Mouse (Mus musculus): Measurements from ENCODE around the gene Sh3glb2. TPM values are rescaled to one million over a fixed set of nuclear protein-coding genes. Genes with fewer than 3 reads are reported as not detected.

Gene Sh3glb2
- total RNA-seq, 4 experiments from 2014 or later: 37.2 to 45.5 (median 41.6) TPM

GRCm38 (mm10) chr2:30380564-30381376, 21.6 kb upstream of the Sh3glb2 start:
- DNase-seq (ENCODE audit: low spot score): no peak

DNA sequence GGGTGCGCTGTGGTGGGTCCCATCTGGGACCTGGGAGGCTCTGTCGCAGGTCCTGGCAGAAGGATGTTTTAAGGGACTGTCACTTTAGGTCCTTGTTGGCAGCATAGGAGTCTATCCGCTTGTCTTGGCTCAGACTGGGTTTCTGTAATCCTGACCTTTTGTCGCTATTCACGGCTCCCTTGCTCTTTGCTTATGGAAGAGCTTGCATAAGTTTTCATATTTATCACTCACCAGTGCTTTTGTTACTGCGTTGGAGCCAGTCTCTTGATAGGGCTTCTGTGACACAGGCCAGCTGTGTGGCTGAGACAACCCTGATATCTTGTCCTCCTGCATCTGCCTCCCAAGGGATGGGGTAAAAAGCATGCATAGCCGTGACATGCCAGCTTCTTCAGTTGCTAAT, 20.2 kb upstream of the Sh3glb2 start:
- DNase-seq (ENCODE audit: low spot score): no peak

DNA sequence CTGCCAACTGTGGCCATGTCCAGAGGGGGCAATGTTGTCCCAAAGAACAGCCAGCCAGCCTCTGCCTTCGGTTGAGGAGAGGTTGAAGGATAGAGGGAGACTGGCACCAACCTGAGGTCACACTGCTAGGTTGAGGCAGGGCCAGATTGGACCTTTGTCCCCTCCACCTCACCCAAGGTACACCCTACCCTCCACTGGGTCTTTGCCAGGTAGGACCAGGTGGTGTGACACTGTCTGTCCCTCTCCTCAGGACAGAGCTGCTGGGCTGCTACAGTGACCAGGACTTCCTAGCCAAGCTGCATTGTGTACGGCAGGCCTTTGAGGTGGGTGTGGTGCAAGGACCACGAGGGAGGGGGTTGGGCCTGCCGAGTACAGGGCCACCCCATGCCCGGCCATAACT, 18.6 kb upstream of the Sh3glb2 start:
- DNase-seq (ENCODE audit: low spot score): no peak

- no peak for DNase-seq (ENCODE audit: low spot score)
These were observed 16.8 kb upstream of the Sh3glb2 start for GRCm38 (mm10) chr2:30375893-30376292.

GRCm38 (mm10) chr2:30372726-30373125, 13.6 kb upstream of the Sh3glb2 start:
- no peak for DNase-seq (ENCODE audit: low spot score)

- no peak for DNase-seq (ENCODE audit: low spot score)
These were observed 12.4 kb upstream of the Sh3glb2 start for GRCm38 (mm10) chr2:30371544-30371943.

- DNase-seq (ENCODE audit: low spot score): no peak
These were observed 7.1 kb upstream of the Sh3glb2 start for GRCm38 (mm10) chr2:30366203-30366602.

DNA sequence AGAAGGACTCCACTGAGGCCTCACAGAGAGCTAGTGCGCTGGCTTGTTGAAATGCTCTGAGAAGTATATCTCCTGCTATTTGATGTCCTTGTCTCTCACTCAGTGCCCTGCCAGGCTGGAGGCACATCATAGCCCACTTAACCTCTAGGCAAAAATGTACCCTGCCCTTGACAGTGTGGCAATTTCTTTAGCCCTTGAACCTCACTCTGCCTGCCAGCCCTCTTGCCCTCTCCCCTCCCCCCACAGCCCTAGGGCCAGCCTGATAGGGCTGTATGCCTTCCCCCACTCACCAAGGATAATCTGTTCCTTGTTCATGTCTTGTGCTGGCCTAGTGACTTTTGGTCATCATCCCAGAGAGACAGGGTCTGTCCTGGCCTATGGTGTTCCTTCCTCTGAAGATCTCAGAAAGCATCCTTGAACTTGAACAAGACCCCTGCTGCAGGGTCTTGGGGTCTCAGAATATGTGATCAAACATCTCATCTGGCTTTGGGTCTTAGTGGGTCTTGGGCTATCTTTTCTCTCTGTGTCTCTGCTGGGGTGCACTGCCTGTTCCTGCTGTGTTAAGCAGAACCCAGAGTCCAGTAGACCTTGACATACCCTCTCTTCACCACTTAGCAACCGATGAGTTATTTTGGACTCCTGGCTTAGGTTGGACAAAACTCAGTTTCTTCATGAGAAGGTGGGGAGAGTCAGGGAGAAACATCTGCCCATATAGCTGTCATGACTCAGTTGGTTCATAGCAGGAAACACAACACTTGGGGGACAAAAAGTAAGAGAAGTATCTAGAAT, 6.3 kb upstream of the Sh3glb2 start:
- DNase-seq (ENCODE audit: low spot score): no peak

- peak; percentile 99 for DNase-seq (ENCODE audit: low spot score)
These were observed 4.9 kb upstream of the Sh3glb2 start, which contains the start of gene Miga2 for GRCm38 (mm10) chr2:30363773-30364650. TSS of gene Miga2 (plus strand) at chr2:30364233.

DNA sequence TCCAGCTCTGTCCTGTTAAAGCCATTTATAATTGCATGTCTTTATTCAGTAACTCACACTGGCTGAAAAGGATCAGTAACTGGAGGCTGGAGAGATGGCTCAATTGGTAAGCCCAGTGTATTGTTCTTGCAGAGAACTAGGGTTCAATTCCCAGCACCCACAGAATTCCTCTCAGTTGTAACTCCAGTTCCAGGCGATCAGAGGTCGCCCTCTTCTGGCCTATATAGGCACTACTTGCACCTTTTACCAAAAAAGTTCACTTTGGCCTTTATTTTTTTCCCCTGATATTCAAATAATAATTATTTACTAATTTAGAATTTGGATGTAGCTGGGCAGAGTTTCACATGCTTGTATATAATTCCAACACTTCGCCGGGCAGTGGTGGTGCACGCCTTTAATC, 3.7 kb upstream of the Sh3glb2 start:
- no peak for DNase-seq (ENCODE audit: low spot score)

DNA sequence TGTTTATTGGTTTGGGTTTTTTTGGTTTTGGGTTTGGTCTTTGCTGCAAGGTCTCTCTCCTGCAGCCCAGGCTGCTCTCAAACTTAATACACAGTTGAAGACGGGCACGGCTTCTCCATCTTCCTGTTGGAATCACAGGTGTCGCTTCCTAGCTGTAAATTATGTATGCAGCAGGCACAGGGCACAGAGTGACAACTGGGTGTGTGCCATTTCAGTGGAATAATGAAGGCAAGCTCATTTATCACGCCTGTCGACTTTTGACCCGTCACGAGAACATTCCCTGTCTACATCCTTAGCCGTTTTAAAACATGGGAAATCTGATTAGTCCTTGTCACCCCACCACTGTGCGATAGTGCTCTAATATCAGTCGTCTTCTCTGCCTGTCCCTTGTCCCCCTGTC, 1.5 kb upstream of the Sh3glb2 start:
- no peak for DNase-seq (ENCODE audit: low spot score)

DNA sequence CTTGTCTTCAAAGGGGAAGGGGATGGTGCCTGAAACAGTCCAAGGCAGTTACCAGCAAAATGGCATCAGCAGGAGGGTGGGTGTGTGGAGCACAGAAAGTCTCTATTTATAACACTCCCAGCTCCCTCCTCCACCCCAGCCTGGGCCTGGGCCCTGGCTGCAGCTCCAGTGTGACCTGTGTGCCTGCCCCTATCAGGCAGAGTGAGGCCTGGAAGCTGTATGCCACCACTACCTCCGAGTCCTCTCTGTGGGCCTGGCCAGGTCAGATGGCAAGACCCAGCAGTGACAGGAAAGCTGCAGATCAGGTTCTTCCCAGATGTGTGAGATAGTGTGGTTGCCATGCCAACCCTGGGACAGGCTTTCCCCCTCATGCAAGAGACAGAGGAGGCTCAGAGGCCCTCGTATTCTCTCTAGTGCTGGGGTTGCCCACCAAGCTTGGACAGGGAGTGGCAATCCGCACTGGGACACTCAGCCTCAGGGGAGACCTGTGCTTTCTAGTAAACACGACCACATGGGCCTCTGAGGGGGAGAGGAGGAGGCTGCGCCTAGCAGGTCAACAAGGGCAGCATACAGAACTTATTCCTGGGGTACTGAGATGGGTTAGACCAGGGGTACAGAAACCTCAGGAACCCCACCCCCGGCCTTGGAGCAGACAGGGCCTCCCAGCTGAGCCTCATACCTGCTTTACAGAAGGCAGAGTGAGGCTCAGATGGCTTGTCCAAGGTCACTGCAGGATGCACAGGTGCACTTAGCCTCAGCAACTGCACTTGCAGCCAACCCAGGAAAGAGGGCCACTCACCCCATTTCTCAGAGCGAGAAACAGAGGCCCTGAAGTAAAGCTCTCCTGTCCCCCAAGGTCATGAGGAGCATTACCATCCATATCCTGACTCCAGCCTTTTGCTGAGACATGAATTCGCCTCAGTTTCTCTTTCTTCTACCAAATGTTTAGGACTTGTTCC, 1.3 kb downstream of the Sh3glb2 start:
- DNase-seq (ENCODE audit: low spot score): peak; percentile 17

GRCm38 (mm10) chr2:30356906-30357305, 2.2 kb downstream of the Sh3glb2 start:
- no peak for DNase-seq (ENCODE audit: low spot score)

DNA sequence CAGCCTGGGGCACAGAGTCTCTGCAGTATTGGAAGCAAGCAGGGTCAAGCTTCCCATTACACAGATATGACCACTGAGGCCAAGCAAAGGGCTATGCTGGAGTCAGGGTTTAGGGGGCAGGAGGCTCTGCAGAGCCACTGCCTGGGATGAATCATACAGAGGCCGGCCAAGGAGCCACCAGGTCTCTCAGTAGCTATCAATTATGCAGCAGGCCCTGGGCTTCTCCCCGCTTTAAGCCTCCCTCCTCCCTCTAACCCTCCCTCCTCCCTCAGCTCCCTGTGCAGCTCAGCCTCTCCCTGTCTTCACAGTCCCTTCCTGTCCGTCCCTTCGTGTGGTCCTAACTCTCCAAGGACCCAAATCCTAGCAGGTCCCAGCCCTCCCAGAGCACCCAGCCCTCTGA, 2.9 kb downstream of the Sh3glb2 start:
- DNase-seq (ENCODE audit: low spot score): no peak

DNA sequence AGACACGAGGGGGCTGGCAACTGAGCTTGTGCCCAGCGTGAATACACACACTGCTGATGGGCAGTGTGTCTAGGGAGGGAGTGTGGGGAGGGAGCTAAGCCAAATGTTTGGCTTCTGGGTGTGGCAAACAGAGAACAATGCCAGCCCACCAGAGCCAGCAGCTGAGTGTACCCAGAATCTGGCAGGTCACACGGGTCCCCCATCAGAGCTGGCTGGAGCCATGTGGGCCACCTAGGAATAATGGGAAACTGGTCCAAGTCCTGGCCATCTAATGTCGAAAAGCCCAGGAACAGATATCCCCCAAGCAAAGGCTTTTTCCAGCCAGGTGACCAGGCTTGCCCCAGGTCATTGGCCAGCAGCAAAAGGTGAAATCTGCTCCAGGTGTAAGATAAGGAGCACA, 3.3 kb downstream of the Sh3glb2 start:
- DNase-seq (ENCODE audit: low spot score): no peak

DNA sequence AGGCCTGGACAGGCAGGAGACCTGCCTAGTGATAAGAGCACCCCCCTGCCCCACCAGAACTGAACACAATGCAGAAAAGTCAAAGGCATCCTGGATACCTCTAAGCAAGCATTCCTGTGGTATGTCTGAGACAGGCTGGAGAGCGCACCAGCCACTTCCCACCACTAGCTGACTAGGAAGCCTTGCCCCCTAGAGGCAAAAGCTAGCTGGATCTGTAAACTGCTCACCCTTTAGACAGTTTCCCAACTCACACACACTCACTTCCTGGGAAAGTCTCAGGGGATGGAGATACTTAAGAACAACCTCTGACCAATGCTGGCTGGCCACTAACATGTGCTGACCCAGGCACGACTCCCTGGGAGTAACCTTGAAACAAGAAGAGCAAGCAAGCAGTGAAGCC, 8.0 kb downstream of the Sh3glb2 start:
- DNase-seq (ENCODE audit: low spot score): peak; percentile 31

GRCm38 (mm10) chr2:30349196-30349595, 9.9 kb downstream of the Sh3glb2 start:
- DNase-seq (ENCODE audit: low spot score): no peak

- no peak for DNase-seq (ENCODE audit: low spot score)
These were observed 13.0 kb downstream of the Sh3glb2 start for GRCm38 (mm10) chr2:30345971-30346676.

DNA sequence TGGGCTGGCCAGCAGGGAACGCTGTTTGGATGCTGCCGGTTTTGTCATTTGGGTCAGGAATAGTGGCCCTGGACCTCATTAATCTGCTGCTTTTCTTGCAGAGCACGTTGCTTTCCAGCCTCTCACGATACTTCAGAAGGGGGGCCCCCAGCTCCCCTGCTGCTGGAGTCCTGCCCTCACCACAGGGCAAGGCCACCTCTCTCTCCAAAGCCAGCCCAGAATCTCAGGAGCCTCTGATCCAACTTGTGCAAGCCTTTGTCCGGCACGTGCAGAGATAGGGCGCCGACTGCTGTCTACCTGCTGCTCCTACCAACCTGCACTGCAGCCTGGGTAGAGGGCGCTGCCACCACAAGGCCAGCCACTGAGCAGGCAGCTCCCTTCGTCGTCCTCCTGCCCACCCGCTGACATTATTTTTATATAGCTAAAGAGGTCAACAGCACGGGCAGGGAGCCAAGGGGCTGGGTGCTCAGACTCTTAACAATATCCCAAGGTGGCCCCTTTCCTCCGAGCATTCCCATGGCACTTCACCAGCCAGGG, 15.5 kb downstream of the Sh3glb2 start:
- DNase-seq (ENCODE audit: low spot score): peak; percentile 26

GRCm38 (mm10) chr2:30342544-30342943, 16.6 kb downstream of the Sh3glb2 start:
- DNase-seq (ENCODE audit: low spot score): no peak

Measured in heart, adult 8-10 months (tissue).